Mouse (Mus musculus) ES-E14 (cell line): ENCODE measurements at regions not wholly inside any gene's neighbourhood (a gene's known extent, or its start where the extent isn't known, plus 50 kb on each side); places are given as distances from the start of the nearest gene placed in this dataset.

ENCODE experiments used
- MAFK ChIP-seq: IDR thresholded peaks from 2 replicates; pipeline ENCODE4 v1.6.1; 2014; ENCODE audit warnings: mild to moderate bottlenecking, low read depth, low read length, inconsistent platforms; ENCODE audit not compliant: insufficient read depth
- ZNF384 ChIP-seq: IDR thresholded peaks from 2 replicates; pipeline ENCODE4 v1.6.1; 2012; ENCODE audit warnings: low read depth, low read length, inconsistent platforms

DNA sequence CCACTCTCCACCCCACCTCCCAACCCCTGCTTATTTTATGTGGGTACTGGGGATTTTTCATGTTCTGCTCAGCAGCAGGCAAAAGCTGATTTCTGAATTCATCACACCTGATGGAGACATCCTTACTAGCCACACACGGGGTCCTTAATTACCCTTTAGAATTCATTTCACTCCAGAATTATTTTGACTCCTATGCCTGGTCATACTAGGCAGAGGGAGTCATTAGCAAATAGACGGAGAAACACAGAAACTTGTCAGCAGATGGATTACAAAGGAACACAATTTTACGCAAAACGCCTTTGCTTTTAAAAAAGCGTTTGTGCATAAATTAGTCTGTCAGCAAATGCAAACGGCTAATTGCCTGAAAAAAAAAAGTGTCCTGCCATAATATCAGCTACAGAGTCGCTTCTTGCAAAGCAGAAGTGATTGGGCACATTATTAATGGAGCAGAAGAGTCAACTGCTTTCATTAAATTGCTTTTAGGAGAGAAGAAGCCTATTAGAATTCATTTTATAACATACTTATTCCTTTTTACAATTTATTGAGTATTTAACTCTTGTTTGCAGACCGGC is 138.0 kb downstream of the Plekhb2 start:
- no peak for TF ChIP-seq ZNF384
- no peak for TF ChIP-seq MAFK
